Mouse (Mus musculus) cerebellum, adult 2 months (tissue): Measurements from ENCODE around the gene Nrarp. TPM values are rescaled to one million over a fixed set of nuclear protein-coding genes. Genes with fewer than 3 reads are reported as not detected.

Experiments used
- DNase-seq, 2 experiments: peaks; one replicate each; pipeline ENCODE4 v3.0.0; 2021
- H3K27ac ChIP-seq: fragments of 200-500 bp; 2 replicates; pipeline ENCODE4 v1.5.1; 2012; ENCODE audit warnings: low read length, control low read depth, inconsistent platforms; ENCODE audit not compliant: insufficient read depth
- H3K27me3 ChIP-seq: fragments of 200-500 bp; 2 replicates; pipeline ENCODE4 v1.6.1; 2012; ENCODE audit warnings: inconsistent platforms, mild to moderate bottlenecking, low read length, moderate library complexity; ENCODE audit not compliant: control insufficient read depth, insufficient read depth
- H3K4me1 ChIP-seq: fragments of 200-500 bp; 2 replicates; pipeline ENCODE4 v1.6.1; 2011; ENCODE audit warnings: low read length; ENCODE audit not compliant: control insufficient read depth, insufficient read depth
- H3K4me3 ChIP-seq: fragments of 200-500 bp; replicated peaks from 2 replicates; pipeline ENCODE3; 2011; ENCODE audit warnings: mild to moderate bottlenecking, low read depth, low read length, control low read depth; ENCODE audit not compliant: insufficient read depth
- CTCF ChIP-seq: fragments of 200-500 bp; IDR thresholded peaks from 2 replicates; pipeline ENCODE4 v1.5.1; 2011; ENCODE audit warnings: low read depth, mild to moderate bottlenecking, control low read depth, low read length, moderate library complexity, borderline replicate concordance; ENCODE audit not compliant: insufficient read depth
- POLR2A ChIP-seq: fragments of 200-500 bp; IDR thresholded peaks from 2 replicates; pipeline ENCODE4 v1.6.1; 2011; ENCODE audit warnings: low read length, control low read depth, borderline replicate concordance; ENCODE audit not compliant: insufficient read depth
- WGBS: fragments of 180-500 bp; shearing (Covaris S2); methylation state at CpG from one replicate; pipeline ENCODE4 v1.1.7; 2018; 5-methylcytosine and 5-hydroxymethylcytosine counted together
- polyA plus RNA-seq: library from polyadenylated mRNA; depleted of rRNA; stranded (reverse); fragments of >200 nt; gene quantifications from 2 replicates; pipeline ENCODE4 v1.2.3, GENCODE M21; 2012; rRNA removed

Nrarp gene
- polyA plus RNA-seq, 1 experiment, result 9.4 TPM

DNA sequence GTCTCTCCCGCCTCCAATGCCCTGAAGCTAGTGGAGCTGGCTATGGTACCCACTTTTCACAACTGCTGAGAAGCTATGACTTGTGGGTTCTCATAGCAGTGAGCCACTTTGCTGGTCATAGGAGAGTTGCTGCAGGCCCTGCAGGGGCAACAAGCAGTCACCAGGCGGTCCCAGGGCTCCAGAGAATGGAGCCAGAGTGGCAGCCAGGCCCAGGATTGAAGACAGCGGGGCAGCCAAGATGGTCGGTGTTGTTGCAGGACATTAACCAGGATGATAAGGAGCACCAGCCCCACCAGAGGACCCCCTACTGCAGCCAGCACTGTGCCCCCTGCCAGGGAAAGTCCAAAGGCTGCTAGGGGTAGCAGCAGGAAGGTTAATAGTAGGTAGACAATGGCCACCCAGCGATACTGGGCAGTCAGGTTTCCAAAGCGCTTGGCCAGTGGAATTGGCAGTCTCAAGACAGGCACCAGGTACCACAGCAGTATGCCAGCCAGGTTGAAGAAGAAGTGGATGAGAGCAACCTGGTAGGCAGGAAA, 48.5 kb downstream of the Nrarp start:
- no peaks in the 10 kb centered on the region for H3K27me3 ChIP-seq
- TF ChIP-seq POLR2A, result no peak
- no peak for TF ChIP-seq CTCF
- no peak for DNase-seq
- H3K4me1 ChIP-seq, result peaks cover 4% of the 10 kb centered on the region; the same call in 1 of the 2 replicates
- 67% methylated on average over 6 of the region's 6 CpGs for WGBS
- H3K27ac ChIP-seq, result peak overlapping the region; percentile 38
- no peak overlapping the region for H3K4me3 ChIP-seq

DNA sequence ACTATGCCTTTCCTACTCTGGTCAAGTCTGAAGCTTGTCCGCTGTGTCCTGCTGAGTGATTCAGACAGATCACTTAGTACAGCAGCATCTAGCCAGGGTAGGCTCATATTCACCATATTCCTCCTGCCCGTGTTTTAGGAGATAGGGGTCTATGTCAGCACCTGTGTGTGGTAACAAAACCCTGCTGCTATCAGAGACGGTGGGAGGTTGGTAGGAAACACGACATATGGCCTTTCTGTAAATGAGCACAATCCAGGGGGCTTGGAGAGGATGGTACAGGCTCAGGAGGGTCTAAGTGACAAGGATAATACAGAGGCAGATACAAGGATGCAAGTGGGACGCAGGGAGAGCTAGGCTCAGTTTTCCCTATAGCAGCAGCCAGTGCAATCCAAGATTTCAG, 49.0 kb downstream of the Nrarp start:
- DNase-seq, result no peak
- no peak overlapping the region for H3K4me3 ChIP-seq
- no peaks in the 10 kb centered on the region for H3K27me3 ChIP-seq
- H3K27ac ChIP-seq, result no peak overlapping the region
- WGBS, result 87% methylated on average over 5 of the region's 5 CpGs
- TF ChIP-seq CTCF, result no peak
- no peak for TF ChIP-seq POLR2A
- H3K4me1 ChIP-seq, result peaks cover 4% of the 10 kb centered on the region; the same call in 1 of the 2 replicates

DNA sequence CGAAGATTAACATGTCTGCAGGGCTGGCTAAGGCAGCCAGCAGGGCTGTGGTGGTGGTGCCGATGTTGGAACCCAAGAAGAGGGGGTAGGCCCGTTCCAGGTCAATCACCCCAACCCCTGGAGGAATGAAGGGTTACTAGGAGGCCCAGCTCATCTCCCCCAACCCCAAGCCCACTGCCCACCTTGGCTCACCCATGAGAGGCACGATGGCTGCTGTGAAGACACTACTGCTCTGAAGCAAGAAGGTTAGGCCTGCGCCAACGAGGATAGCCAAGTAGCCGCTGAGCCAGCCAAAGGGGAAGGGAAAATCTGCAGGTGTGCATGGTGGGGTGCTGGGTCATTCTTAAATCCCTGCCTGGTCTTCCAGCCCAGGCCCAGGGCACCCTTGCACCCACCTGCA, 50.0 kb downstream of the Nrarp start:
- no peak overlapping the region for H3K27ac ChIP-seq
- DNase-seq, result no peak
- no peaks in the 10 kb centered on the region for H3K27me3 ChIP-seq
- H3K4me3 ChIP-seq, result no peak overlapping the region
- TF ChIP-seq POLR2A, result no peak
- TF ChIP-seq CTCF, result no peak
- WGBS, result 74% methylated on average over 7 of the region's 7 CpGs
- H3K4me1 ChIP-seq, result peaks cover 4% of the 10 kb centered on the region; the same call in 1 of the 2 replicates

DNA sequence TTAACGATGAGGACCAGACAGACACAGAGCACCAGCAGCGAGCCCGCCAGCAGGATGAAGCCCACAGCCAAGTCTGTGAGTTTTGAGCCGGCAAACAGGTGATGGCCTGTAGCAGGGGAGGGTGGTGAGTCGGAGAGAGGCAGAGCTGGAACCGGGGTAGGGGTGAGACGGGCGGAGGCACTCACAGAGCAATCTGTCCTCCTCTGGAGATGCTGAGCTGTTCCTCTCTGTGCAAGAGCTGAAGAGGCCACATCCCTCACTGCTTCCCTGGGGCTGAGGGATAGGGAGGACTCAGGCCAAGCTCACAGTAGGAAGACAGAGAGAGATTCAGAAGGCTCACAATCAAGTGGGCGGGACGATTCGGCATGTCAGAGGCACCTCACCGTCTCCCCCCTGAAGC, 50.5 kb downstream of the Nrarp start:
- Histone ChIP-seq H3K27ac (no peak overlapping the region), H3K4me3 (no peak overlapping the region), H3K4me1 (peaks cover 4% of the 10 kb centered on the region; the same call in 1 of the 2 replicates), H3K27me3 (no peaks in the 10 kb centered on the region)
- WGBS, result 40% methylated on average over 12 of the region's 12 CpGs
- TF ChIP-seq CTCF (no peak), POLR2A (no peak)
- DNase-seq, result no peak

Other genes with a start within 250 kb of the Nrarp start
- gene Arrdc1, start 245.5 kb upstream of the Nrarp start, polyA plus RNA-seq, result 46.7 and 47.2 TPM in 2 replicates
- 18.2 and 19.5 TPM in 2 replicates for gene Zmynd19, start 231.0 kb upstream of the Nrarp start, polyA plus RNA-seq
- 34.3 and 39.7 TPM in 2 replicates for gene Dph7, start 218.4 kb upstream of the Nrarp start, polyA plus RNA-seq
- gene Mrpl41, start 205.7 kb upstream of the Nrarp start, polyA plus RNA-seq, result 137 and 140 TPM in 2 replicates
- 16.0 and 17.8 TPM in 2 replicates for gene Pnpla7, start 204.7 kb upstream of the Nrarp start, polyA plus RNA-seq
- gene Nsmf, start 126.4 kb upstream of the Nrarp start, polyA plus RNA-seq, result 203 and 244 TPM in 2 replicates
- not detected in 2 replicates for gene Entpd8, start 100.5 kb upstream of the Nrarp start, polyA plus RNA-seq
- not detected in 2 replicates for gene Noxa1, start 85.6 kb upstream of the Nrarp start, polyA plus RNA-seq
- 3.6 and 4.2 TPM in 2 replicates for gene Tor4a, start 16.1 kb downstream of the Nrarp start, polyA plus RNA-seq
- gene Nelfb, start 30.7 kb downstream of the Nrarp start, polyA plus RNA-seq, result 69.4 and 84.5 TPM in 2 replicates
- gene Stpg3, start 33.9 kb downstream of the Nrarp start, polyA plus RNA-seq, result not detected in 2 replicates
- gene Fam166a, start 38.0 kb downstream of the Nrarp start, polyA plus RNA-seq, result 0.10 and 0.11 TPM in 2 replicates
- gene Tubb4b, start 43.9 kb downstream of the Nrarp start, polyA plus RNA-seq, result 647 and 663 TPM in 2 replicates
- gene Slc34a3, start 53.6 kb downstream of the Nrarp start, polyA plus RNA-seq, result 0.73 and 0.92 TPM in 2 replicates
- gene Rnf224, start 56.0 kb downstream of the Nrarp start, polyA plus RNA-seq, result not detected in 2 replicates
- 423 and 427 TPM in 2 replicates for gene Rnf208, start 61.5 kb downstream of the Nrarp start, polyA plus RNA-seq
- gene Cysrt1, start 61.7 kb downstream of the Nrarp start, polyA plus RNA-seq, result 0.76 and 0.80 TPM in 2 replicates
- gene AL732309.1, start 66.1 kb downstream of the Nrarp start, polyA plus RNA-seq, result 12.5 and 14.1 TPM in 2 replicates
- 31.9 and 33.4 TPM in 2 replicates for gene Tmem203, start 74.7 kb downstream of the Nrarp start, polyA plus RNA-seq
- gene Tprn, start 81.9 kb downstream of the Nrarp start, polyA plus RNA-seq, result 91.0 and 96.9 TPM in 2 replicates
- 74.5 and 75.9 TPM in 2 replicates for gene Ssna1, start 91.7 kb downstream of the Nrarp start, polyA plus RNA-seq
- 103 TPM in 2 replicates for gene Anapc2, start 91.7 kb downstream of the Nrarp start, polyA plus RNA-seq
- not detected in 2 replicates for gene Tmem210, start 107.4 kb downstream of the Nrarp start, polyA plus RNA-seq
- gene Lrrc26, start 109.2 kb downstream of the Nrarp start, polyA plus RNA-seq, result 0.20 and 0.21 TPM in 2 replicates
- gene Grin1, start 138.4 kb downstream of the Nrarp start, polyA plus RNA-seq, result 282 and 290 TPM in 2 replicates
- 33.2 and 34.1 TPM in 2 replicates for gene Man1b1, start 151.6 kb downstream of the Nrarp start, polyA plus RNA-seq
- 63.1 and 71.2 TPM in 2 replicates for gene Dpp7, start 175.6 kb downstream of the Nrarp start, polyA plus RNA-seq
- gene Uap1l1, start 184.9 kb downstream of the Nrarp start, polyA plus RNA-seq, result 19.0 and 22.1 TPM in 2 replicates
- gene Sapcd2, start 191.6 kb downstream of the Nrarp start, polyA plus RNA-seq, result 4.4 and 4.7 TPM in 2 replicates
- 12.3 and 12.5 TPM in 2 replicates for gene Entpd2, start 215.1 kb downstream of the Nrarp start, polyA plus RNA-seq
- gene Npdc1, start 218.6 kb downstream of the Nrarp start, polyA plus RNA-seq, result 502 and 505 TPM in 2 replicates
- 0.51 and 0.71 TPM in 2 replicates for gene Fut7, start 242.5 kb downstream of the Nrarp start, polyA plus RNA-seq
- gene Abca2, start 247.9 kb downstream of the Nrarp start, polyA plus RNA-seq, result 285 and 294 TPM in 2 replicates